Comparison of ENCODE assay signal across 26 mouse cellular contexts in the genomic region with DNA sequence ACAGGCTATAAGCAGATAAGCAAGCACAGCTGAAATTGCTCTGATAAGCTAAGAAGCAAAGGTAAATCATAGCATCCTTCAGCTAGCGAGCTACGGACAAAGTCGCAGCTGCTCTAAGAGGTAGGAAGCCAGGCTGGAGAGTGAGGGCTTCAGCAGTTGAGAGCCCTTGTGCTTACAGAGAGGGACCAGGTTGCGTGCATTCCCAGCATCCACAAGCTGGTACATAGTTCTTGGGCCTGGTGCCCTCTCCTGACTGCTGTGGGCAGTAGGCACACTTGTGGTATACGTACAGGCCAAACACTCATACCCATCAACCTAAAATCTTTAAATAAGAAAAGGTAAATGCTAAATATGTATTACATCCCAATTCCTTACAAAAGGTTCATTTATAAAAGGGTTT. TPM values are rescaled to one million over a fixed set of nuclear protein-coding genes. Genes with fewer than 3 reads are reported as not detected.
"Had no signal": no experiment of that assay in that cellular context is flagged by ENCODE, and none has a peak within 500 bp of the region (broad histone marks: within the 10 kb centered on the region; RNA-seq: fewer than 3 reads in every experiment).

No protein-coding gene starts in this region.

- DNase-seq: liver, embryonic 13.5 days; liver, postnatal 0 days; lung, postnatal 10 days; lung, postnatal 36 days; retina, postnatal 1 day; right cerebral cortex, adult 18-20 months; right cerebral cortex, postnatal 14 days; thymus, adult 2 months; thymus, postnatal 25 days; thymus, postnatal 4 days had no signal

- H3K27me3 ChIP-seq: limb, embryonic 15.5 days; liver, embryonic 13.5 days; liver, embryonic 15.5 days; lung, embryonic 15.5 days; midbrain, embryonic 12.5 days; midbrain, embryonic 15.5 days; neural tube, embryonic 13.5 days; neural tube, embryonic 15.5 days; stomach, embryonic 15.5 days had no signal

- H3K4me1 ChIP-seq: limb, embryonic 15.5 days; lung, embryonic 15.5 days; stomach, embryonic 15.5 days had no signal

- H3K4me2 ChIP-seq: limb, embryonic 15.5 days; liver, embryonic 13.5 days; liver, embryonic 15.5 days; lung, embryonic 15.5 days; midbrain, embryonic 12.5 days; midbrain, embryonic 15.5 days; neural tube, embryonic 13.5 days; neural tube, embryonic 15.5 days; stomach, embryonic 15.5 days had no signal

- ATAC-seq: liver, postnatal 0 days; midbrain, embryonic 15.5 days had no signal

- H3K27ac ChIP-seq: limb, embryonic 15.5 days; liver, embryonic 13.5 days; liver, embryonic 15.5 days; lung, embryonic 15.5 days; macrophage; midbrain, embryonic 12.5 days; midbrain, embryonic 15.5 days; neural tube, embryonic 13.5 days; neural tube, embryonic 15.5 days; stomach, embryonic 15.5 days; stomach, postnatal 0 days had no signal

- H3K4me3 ChIP-seq: limb, embryonic 15.5 days; liver, embryonic 13.5 days; liver, embryonic 15.5 days; lung, embryonic 15.5 days; midbrain, embryonic 12.5 days; midbrain, embryonic 15.5 days; neural tube, embryonic 13.5 days; neural tube, embryonic 15.5 days; stomach, embryonic 15.5 days had no signal

- H3K9me3 ChIP-seq: limb, embryonic 15.5 days; liver, embryonic 13.5 days; liver, embryonic 15.5 days; lung, embryonic 15.5 days; midbrain, embryonic 12.5 days; midbrain, embryonic 15.5 days; neural tube, embryonic 13.5 days; neural tube, embryonic 15.5 days; stomach, embryonic 15.5 days had no signal

- H3K9ac ChIP-seq: limb, embryonic 15.5 days; liver, embryonic 13.5 days; liver, embryonic 15.5 days; liver, postnatal 0 days; lung, embryonic 15.5 days; midbrain, embryonic 12.5 days; midbrain, embryonic 15.5 days; neural tube, embryonic 13.5 days; neural tube, embryonic 15.5 days; stomach, embryonic 15.5 days had no signal

RNA-seq across cellular contexts. Expression of a gene that starts 5.2 kb away (rescaled TPM):
- total RNA-seq: liver, adult 2 months; megakaryocyte, adult 5-6 weeks; midbrain, postnatal 0 days; monocyte, adult 5-6 weeks had no signal
- polyA plus RNA-seq: limb, embryonic 15.5 days; liver, adult 2 months; liver, embryonic 13.5 days; liver, embryonic 15.5 days; liver, postnatal 0 days; lung, embryonic 15.5 days; macrophage; midbrain, embryonic 12.5 days; neural tube, embryonic 11.5 days; stomach, embryonic 15.5 days; stomach, postnatal 0 days; urinary bladder, adult 2 months had no signal
